Mouse (Mus musculus): ENCODE data around the gene Zfp101. TPM values are rescaled to one million over a fixed set of nuclear protein-coding genes. Genes with fewer than 3 reads are reported as not detected.

The Zfp101 gene
- polyA plus RNA-seq, 1 experiment from 2014 or later: 25.0 TPM

GRCm38 (mm10) chr17:33358411-33359384 lies 35.7 kb downstream of the Zfp101 start, which contains the start of gene Zfp81:
Gene Zfp81 (minus strand): TSS chr17:33358878.
- Histone ChIP-seq H3K27me3 (ENCODE audit: control insufficient read depth, insufficient read depth, low read length) (no peaks in the 10 kb centered on the region), H3K4me3 (ENCODE audit: low read depth, low read length) (peak within 1 kb of the TSS; percentile 89), H3K9ac (ENCODE audit: low read length) (peak within 1 kb of the TSS; percentile 79), H3K9me3 (ENCODE audit: control insufficient read depth, low read length) (no peaks in the 10 kb centered on the region), H3K36me3 (ENCODE audit: control insufficient read depth, insufficient read depth, low read length) (no peaks in the 10 kb centered on the region), H3K4me2 (ENCODE audit: low read depth, low read length, severe bottlenecking) (peak within 1 kb of the TSS; percentile 67), H3K27ac (ENCODE audit: low read depth, low read length) (peak within 1 kb of the TSS; percentile 85), H3K4me1 (replicated peaks; ENCODE audit: control insufficient read depth, insufficient read depth, low read length) (0 out of 2 replicates have a peak, but pooled peaks cover 3% of the 10 kb centered on the region)
- ATAC-seq (replicated peaks; ENCODE audit: low FRiP score) (peak; percentile 100), DNase-seq (ENCODE audit: low spot score) (peak; percentile 89)
- WGBS: 3% methylated on average over 47 of the region's 47 CpGs

DNA sequence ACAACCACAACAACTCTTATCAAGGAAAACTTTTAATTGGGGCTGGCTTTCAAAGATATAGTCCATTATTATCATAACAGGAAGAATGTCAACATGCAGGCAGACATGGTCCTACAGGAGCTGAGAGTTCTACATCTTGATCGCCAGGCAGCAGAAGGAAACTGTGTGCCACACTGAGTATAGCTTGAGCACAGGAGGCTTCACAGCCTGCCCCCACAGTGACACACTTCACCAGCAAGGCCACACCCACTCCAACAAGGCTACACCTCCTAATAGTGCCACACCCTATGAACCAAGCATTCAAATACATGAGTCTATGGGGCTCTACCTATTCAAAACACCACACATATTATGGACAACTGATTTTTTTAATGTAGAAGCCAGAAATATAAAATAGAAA lies 41.5 kb downstream of the Zfp101 start:
- Histone ChIP-seq H3K36me3 (ENCODE audit: control insufficient read depth, insufficient read depth, low read length) (no peaks in the 10 kb centered on the region), H3K27ac (ENCODE audit: low read depth, low read length) (no peak overlapping the region), H3K27me3 (ENCODE audit: control insufficient read depth, insufficient read depth, low read length) (no peaks in the 10 kb centered on the region), H3K4me2 (ENCODE audit: low read depth, low read length, severe bottlenecking) (no peak overlapping the region), H3K4me3 (ENCODE audit: low read depth, low read length) (no peak overlapping the region), H3K4me1 (replicated peaks; ENCODE audit: control insufficient read depth, insufficient read depth, low read length) (0 out of 2 replicates have a peak, but pooled peaks cover 3% of the 10 kb centered on the region), H3K9ac (ENCODE audit: low read length) (no peak overlapping the region), H3K9me3 (ENCODE audit: control insufficient read depth, low read length) (peaks cover 6% of the 10 kb centered on the region; the same call in 1 of the 2 replicates)
- DNase-seq (ENCODE audit: low spot score) (no peak), ATAC-seq (replicated peaks; ENCODE audit: low FRiP score) (no peak)
- 97% methylated on average over 1 of the region's 1 CpGs for WGBS

Other genes starting within 250 kb of the Zfp101 start
- gene Olfr55, start 226.2 kb downstream of the Zfp101 start, polyA plus RNA-seq (2014; fragmentation: Nextera tagmentation; extraction: Ambion mirVana): not detected in 2 replicates
- not detected in 2 replicates for gene Olfr239, start 203.3 kb downstream of the Zfp101 start, polyA plus RNA-seq (2014; fragmentation: Nextera tagmentation; extraction: Ambion mirVana)
- not detected in 2 replicates for gene Olfr1564, start 173.0 kb downstream of the Zfp101 start, polyA plus RNA-seq (2014; fragmentation: Nextera tagmentation; extraction: Ambion mirVana)
- gene Zfp955a, start 139.5 kb downstream of the Zfp101 start, polyA plus RNA-seq (2014; fragmentation: Nextera tagmentation; extraction: Ambion mirVana): 19.8 and 20.9 TPM in 2 replicates
- gene Olfr63, start 130.0 kb downstream of the Zfp101 start, polyA plus RNA-seq (2014; fragmentation: Nextera tagmentation; extraction: Ambion mirVana): 0.03 TPM in 1 of 2 replicates, not detected in the other
- gene Zfp955b, start 105.1 kb downstream of the Zfp101 start, polyA plus RNA-seq (2014; fragmentation: Nextera tagmentation; extraction: Ambion mirVana): 9.3 and 10.1 TPM in 2 replicates
- gene Zfp81, start 35.8 kb downstream of the Zfp101 start, polyA plus RNA-seq (2014; fragmentation: Nextera tagmentation; extraction: Ambion mirVana): 13.7 and 18.4 TPM in 2 replicates
- gene Actl9, start 38.3 kb upstream of the Zfp101 start, polyA plus RNA-seq (2014; fragmentation: Nextera tagmentation; extraction: Ambion mirVana): not detected in 2 replicates
- gene Adamts10, start 129.6 kb upstream of the Zfp101 start, polyA plus RNA-seq (2014; fragmentation: Nextera tagmentation; extraction: Ambion mirVana): 51.2 and 54.7 TPM in 2 replicates
- 1.5 and 2.2 TPM in 2 replicates for gene Myo1f, start 161.1 kb upstream of the Zfp101 start, polyA plus RNA-seq (2014; fragmentation: Nextera tagmentation; extraction: Ambion mirVana)
- 71.8 and 85.4 TPM in 2 replicates for gene Zfp414, start 234.4 kb upstream of the Zfp101 start, polyA plus RNA-seq (2014; fragmentation: Nextera tagmentation; extraction: Ambion mirVana)
- gene Pram1, start 243.4 kb upstream of the Zfp101 start, polyA plus RNA-seq (2014; fragmentation: Nextera tagmentation; extraction: Ambion mirVana): 0.61 and 1.2 TPM in 2 replicates